Mouse (Mus musculus) splenic B cell, adult 2 months (primary cell): ENCODE measurements around the gene Abca13.
"Not testable (repeated sequence)": the region's sequence is repeated elsewhere in the genome, so short reads cannot be mapped to it uniquely, and the experiment has no call there.

Experiments used
- DNase-seq: peaks from one replicate; pipeline ENCODE4 v3.0.0-alpha.2; 2011; ENCODE audit warnings: low read depth, low spot score
- H3K27me3 ChIP-seq: 2 replicates; pipeline ENCODE4 v1.6.1; 2012; ENCODE audit warnings: mild to moderate bottlenecking, low read length, moderate library complexity, mixed read lengths; ENCODE audit not compliant: control insufficient read depth, poor library complexity, insufficient read depth, severe bottlenecking
- H3K36me3 ChIP-seq: 2 replicates; pipeline ENCODE4 v1.6.1; 2012; ENCODE audit warnings: mild to moderate bottlenecking, low read length, moderate library complexity, mixed read lengths; ENCODE audit not compliant: control insufficient read depth, poor library complexity, insufficient read depth, severe bottlenecking

Abca13 gene

DNA sequence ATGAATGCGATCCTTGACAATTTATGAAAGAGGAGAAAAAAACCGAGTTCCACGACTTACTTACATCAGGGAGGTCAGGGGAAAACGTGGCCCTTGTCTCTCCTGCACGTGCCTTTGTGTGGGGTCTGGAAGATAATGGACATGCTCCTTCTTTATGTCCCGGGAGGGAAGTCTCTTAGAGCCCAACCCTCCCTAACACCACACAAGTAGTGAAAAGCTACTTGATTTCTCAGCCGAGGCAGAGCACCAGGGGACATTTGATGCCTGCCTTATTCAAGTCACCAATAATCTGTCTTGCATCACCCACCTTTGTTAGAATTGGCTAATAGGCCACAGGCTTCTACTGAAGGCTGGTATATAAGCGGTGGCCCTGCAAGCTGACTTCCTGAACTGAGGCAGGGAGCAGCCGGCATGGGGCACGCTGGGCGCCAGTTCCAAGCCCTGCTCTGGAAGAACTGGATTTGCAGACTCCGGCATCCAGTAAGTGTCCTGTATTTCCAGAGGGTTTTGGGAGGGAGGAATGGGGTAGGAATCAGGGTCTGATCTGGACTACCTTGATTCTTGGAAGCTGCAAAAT, at the start of gene Abca13:
Gene Abca13 (plus strand): TSS at position 388 of the 577 bp plus-strand sequence.
- no peaks in the 10 kb centered on the region for H3K27me3 ChIP-seq
- no peak for DNase-seq

DNA sequence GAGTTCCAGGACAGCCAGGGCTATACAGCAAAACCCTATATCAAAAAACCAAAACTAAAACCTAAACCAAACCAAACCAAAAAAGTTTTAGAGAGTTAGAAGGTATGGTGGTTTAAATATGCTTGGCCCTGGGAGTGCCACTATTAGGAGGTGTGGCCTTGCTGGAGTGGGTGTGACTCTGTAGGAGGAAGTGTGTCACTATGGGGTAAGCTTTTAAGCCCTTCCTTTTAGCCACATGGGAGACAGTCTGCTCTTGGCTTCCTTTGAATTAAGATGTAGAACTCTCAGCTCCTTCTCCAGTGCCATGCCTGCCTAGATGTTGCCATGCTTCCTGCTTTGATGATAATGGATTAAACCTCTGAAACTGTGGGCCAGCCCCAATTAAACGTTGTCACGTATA, 46.6 kb upstream of the Abca13 start:
- H3K27me3 ChIP-seq, result no peaks in the 10 kb centered on the region
- no peak for DNase-seq
- H3K36me3 ChIP-seq, result no peaks in the 10 kb centered on the region

More for the DNA sequence above, at the start of gene Abca13:
- H3K36me3 ChIP-seq, result no peaks in the 10 kb centered on the region

DNA sequence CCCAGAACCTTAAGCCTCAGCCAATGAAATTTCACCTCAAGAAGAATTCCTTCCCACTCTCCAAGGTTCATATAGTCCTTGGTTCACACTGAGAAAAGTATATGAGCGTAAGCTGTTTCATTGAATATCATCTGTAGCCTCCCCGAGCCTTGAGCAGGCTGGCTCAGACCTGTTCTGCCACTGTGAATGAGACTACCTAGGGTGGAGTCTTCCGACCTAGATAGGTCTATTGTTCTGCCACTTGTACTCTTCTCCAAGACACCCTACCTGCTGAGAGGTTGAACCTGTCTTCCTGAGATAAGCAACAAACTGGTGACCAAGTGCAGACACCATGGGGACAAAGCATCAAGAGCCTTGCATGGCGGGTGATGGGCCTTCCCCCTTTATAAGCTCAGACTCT, 45.6 kb upstream of the Abca13 start:
- H3K27me3 ChIP-seq, result no peaks in the 10 kb centered on the region
- no peak for DNase-seq

GRCm38 (mm10) chr11:9146683-9147082, 45.1 kb upstream of the Abca13 start:
- no peaks in the 10 kb centered on the region for H3K27me3 ChIP-seq
- no peak for DNase-seq
- H3K36me3 ChIP-seq, result no peaks in the 10 kb centered on the region

More for the DNA sequence above, 45.6 kb upstream of the Abca13 start:
- H3K36me3 ChIP-seq, result no peaks in the 10 kb centered on the region

DNA sequence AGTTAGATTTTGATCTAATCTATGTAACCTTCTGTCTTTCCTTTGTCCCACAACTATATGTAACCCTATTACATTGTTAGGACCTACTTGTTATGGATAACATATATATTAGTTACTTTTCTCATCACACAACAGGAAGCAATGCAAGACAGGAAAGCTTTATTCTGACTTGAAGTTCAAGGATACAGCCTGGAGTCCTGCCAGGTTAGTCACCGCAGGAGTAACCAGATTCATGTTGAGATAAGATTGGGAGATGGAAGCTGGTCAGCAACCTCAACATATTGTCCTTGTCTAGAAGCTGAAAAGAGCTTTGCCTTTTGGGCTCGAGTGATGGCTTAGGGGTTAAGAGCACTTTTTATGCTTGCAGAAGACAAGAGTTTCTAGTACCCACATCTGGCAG, 43.5 kb upstream of the Abca13 start:
- DNase-seq, result no peak
- Histone ChIP-seq H3K36me3 (no peaks in the 10 kb centered on the region), H3K27me3 (no peaks in the 10 kb centered on the region)

GRCm38 (mm10) chr11:9150403-9150802, 41.3 kb upstream of the Abca13 start:
- not testable (repeated sequence) for H3K27me3 ChIP-seq, H3K36me3 ChIP-seq, DNase-seq

DNA sequence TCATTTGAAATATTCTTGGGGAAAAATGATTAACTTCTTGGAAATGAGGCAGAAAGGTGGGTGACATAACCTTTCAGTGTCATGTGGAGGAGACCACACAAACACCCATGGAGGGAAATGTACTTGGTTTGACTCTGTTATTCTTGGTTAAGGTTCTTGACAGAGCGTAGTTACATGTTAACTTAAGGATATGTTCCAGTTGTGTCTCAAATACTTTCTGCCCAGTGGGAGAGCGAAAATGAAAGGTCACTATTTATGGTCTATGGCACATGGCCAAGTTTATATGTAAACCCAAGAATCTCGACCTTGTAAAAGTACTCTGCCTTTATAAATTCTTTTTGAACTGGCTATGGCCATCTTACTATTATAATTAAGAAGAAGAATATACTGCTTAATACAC, 31.8 kb upstream of the Abca13 start:
- Histone ChIP-seq H3K36me3 (no peaks in the 10 kb centered on the region), H3K27me3 (no peaks in the 10 kb centered on the region)
- no peak for DNase-seq

DNA sequence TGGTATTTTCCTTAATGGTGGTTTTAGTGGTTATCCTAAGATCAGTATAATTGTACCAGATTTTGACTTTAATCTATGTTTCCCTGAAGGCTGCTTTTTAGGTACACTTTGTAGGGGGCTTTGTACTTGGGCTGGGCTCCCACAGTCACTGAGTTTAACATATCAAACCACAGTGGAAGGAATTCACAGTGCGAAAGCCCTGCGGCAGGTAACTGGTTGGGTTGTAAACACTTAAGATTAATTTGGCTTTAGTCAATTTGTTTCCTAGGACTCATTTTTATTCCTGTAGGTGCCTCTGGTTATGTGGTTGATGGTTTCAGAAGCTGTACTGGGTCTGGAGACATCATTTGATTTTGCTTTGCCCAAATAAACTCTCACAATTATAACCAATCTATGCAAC, 24.4 kb upstream of the Abca13 start:
- no peak for DNase-seq
- Histone ChIP-seq H3K27me3 (no peaks in the 10 kb centered on the region), H3K36me3 (no peaks in the 10 kb centered on the region)

- H3K27me3 ChIP-seq, result no peaks in the 10 kb centered on the region
- H3K36me3 ChIP-seq, result no peaks in the 10 kb centered on the region
- DNase-seq, result no peak
These were observed 10.3 kb upstream of the Abca13 start for GRCm38 (mm10) chr11:9181477-9181876.

DNA sequence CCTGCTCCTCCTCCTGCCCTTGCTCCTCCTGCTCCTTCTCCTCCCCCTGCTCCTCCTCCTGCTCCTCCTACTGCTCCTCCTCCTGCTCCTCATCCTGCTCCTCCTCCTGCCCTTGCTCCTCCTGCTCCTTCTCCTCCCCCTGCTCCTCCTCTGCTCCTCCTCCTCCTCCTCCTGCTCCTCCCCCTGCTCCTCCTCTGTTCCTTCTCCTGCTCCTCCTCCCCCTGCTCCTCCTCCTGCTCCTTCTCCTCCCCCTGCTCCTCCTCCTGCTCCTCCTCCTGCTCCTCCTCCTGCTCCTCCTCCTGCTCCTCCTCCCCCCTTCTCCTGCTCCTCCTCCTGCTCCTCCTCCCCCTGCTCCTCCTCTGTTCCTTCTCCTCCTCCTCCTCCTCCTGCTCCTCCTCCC, 2.3 kb upstream of the Abca13 start:
- not testable (repeated sequence) for H3K27me3 ChIP-seq, H3K36me3 ChIP-seq, DNase-seq

DNA sequence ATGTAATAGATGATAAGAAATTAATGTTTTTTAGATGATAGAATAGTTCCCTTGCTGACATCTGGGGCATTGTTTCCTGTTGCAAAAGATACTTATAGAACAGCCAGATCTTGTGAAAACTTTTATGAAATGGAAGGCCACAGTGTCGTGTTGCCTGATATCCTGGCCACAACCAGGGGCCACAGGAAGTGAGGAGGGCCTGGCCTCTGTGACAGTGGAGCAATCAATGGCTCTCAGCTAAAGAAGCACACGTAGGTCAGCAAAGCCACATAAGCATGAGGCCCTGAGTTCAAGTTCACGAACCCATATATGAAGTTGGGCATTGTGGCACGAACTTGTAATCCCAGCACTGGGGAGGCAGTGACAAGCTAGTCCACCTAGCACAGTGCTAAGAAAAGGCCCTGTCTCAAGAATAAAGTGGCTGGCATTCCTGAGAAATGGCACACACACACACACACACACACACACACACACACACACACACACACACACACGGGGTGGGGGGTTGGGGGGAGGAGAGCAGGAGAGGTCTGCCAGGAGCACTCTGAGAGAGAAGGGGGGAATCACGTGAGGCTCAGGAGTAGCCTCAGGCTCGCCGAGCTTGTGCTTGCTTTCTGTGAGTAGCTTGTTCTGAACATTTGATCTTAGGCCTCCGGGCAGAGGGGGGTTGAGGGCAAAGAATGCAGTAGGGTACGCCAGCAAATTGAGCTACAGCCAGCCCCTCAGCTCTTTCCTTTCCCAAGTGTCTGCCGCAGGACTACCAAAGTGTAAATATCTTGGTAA, 779 bp upstream of the Abca13 start:
- DNase-seq, result no peak
- Histone ChIP-seq H3K27me3 (no peaks in the 10 kb centered on the region), H3K36me3 (no peaks in the 10 kb centered on the region)

GRCm38 (mm10) chr11:9194861-9195260, 3.1 kb downstream of the Abca13 start:
- no peak for DNase-seq
- Histone ChIP-seq H3K27me3 (no peaks in the 10 kb centered on the region), H3K36me3 (no peaks in the 10 kb centered on the region)

- no peaks in the 10 kb centered on the region for H3K27me3 ChIP-seq
- no peaks in the 10 kb centered on the region for H3K36me3 ChIP-seq
- DNase-seq, result no peak
These were observed 8.1 kb downstream of the Abca13 start for GRCm38 (mm10) chr11:9199868-9200267.

GRCm38 (mm10) chr11:9210707-9211106, 19.0 kb downstream of the Abca13 start:
- no peaks in the 10 kb centered on the region for H3K36me3 ChIP-seq
- DNase-seq, result no peak
- H3K27me3 ChIP-seq, result no peaks in the 10 kb centered on the region

- DNase-seq, result no peak
These were observed 21.8 kb downstream of the Abca13 start for GRCm38 (mm10) chr11:9213580-9213979.

GRCm38 (mm10) chr11:9216252-9216651, 24.5 kb downstream of the Abca13 start:
- no peak for DNase-seq
- Histone ChIP-seq H3K36me3 (no peaks in the 10 kb centered on the region), H3K27me3 (no peaks in the 10 kb centered on the region)

More at GRCm38 (mm10) chr11:9213580-9213979, 21.8 kb downstream of the Abca13 start:
- Histone ChIP-seq H3K36me3 (no peaks in the 10 kb centered on the region), H3K27me3 (no peaks in the 10 kb centered on the region)
